Mouse (Mus musculus): ENCODE results near the gene Syncrip.

Gene Syncrip

GRCm38 (mm10) chr9:88482230-88482828 lies at the start of gene Syncrip:
Gene Syncrip, minus strand, starts transcription at chr9:88482574.
- DNase-seq (ENCODE audit: low read depth, low spot score) = peak; percentile 96

GRCm38 (mm10) chr9:88529979-88530580 lies 47.7 kb upstream of the Syncrip start:
- DNase-seq (ENCODE audit: low read depth, low spot score) = no peak

- no peak for DNase-seq (ENCODE audit: low read depth, low spot score)
Observed at GRCm38 (mm10) chr9:88529571-88529970, 47.2 kb upstream of the Syncrip start.

- DNase-seq (ENCODE audit: low read depth, low spot score) = no peak
Observed at GRCm38 (mm10) chr9:88528736-88529135, 46.4 kb upstream of the Syncrip start.

GRCm38 (mm10) chr9:88527956-88528355 lies 45.6 kb upstream of the Syncrip start:
- DNase-seq (ENCODE audit: low read depth, low spot score) = no peak

- DNase-seq (ENCODE audit: low read depth, low spot score) = no peak
Observed at GRCm38 (mm10) chr9:88525341-88525740, 43.0 kb upstream of the Syncrip start.

- no peak for DNase-seq (ENCODE audit: low read depth, low spot score)
Observed at GRCm38 (mm10) chr9:88524796-88525195, 42.4 kb upstream of the Syncrip start.

- DNase-seq (ENCODE audit: low read depth, low spot score) = no peak
Observed at GRCm38 (mm10) chr9:88524367-88524766, 42.0 kb upstream of the Syncrip start.

- no peak for DNase-seq (ENCODE audit: low read depth, low spot score)
Observed at GRCm38 (mm10) chr9:88523335-88523668, 40.9 kb upstream of the Syncrip start.

GRCm38 (mm10) chr9:88522569-88523334 lies 40.4 kb upstream of the Syncrip start:
- peak; percentile 98 for DNase-seq (ENCODE audit: low read depth, low spot score)

GRCm38 (mm10) chr9:88521961-88522568 lies 39.7 kb upstream of the Syncrip start:
- DNase-seq (ENCODE audit: low read depth, low spot score) = no peak

GRCm38 (mm10) chr9:88520849-88521483 lies 38.6 kb upstream of the Syncrip start:
- no peak for DNase-seq (ENCODE audit: low read depth, low spot score)

GRCm38 (mm10) chr9:88520122-88520848 lies 37.9 kb upstream of the Syncrip start:
- peak; percentile 39 for DNase-seq (ENCODE audit: low read depth, low spot score)

GRCm38 (mm10) chr9:88519390-88520121 lies 37.2 kb upstream of the Syncrip start:
- DNase-seq (ENCODE audit: low read depth, low spot score) = no peak

GRCm38 (mm10) chr9:88516361-88516995 lies 34.1 kb upstream of the Syncrip start:
- DNase-seq (ENCODE audit: low read depth, low spot score) = peak; percentile 60

- DNase-seq (ENCODE audit: low read depth, low spot score) = no peak
Observed at GRCm38 (mm10) chr9:88515546-88515945, 33.2 kb upstream of the Syncrip start.

- DNase-seq (ENCODE audit: low read depth, low spot score) = no peak
Observed at GRCm38 (mm10) chr9:88501846-88502245, 19.5 kb upstream of the Syncrip start.

- DNase-seq (ENCODE audit: low read depth, low spot score) = no peak
Observed at GRCm38 (mm10) chr9:88500112-88500511, 17.7 kb upstream of the Syncrip start.

GRCm38 (mm10) chr9:88492522-88492921 lies 10.1 kb upstream of the Syncrip start:
- no peak for DNase-seq (ENCODE audit: low read depth, low spot score)

- no peak for DNase-seq (ENCODE audit: low read depth, low spot score)
Observed at GRCm38 (mm10) chr9:88484531-88484930, 2.2 kb upstream of the Syncrip start.

Measured in CD4-positive, CD25-positive, alpha-beta regulatory T cell, adult 2 months (primary cell).